Mouse (Mus musculus): Measurements from ENCODE around the gene Pitpnc1. TPM values are rescaled to one million over a fixed set of nuclear protein-coding genes. Genes with fewer than 3 reads are reported as not detected.

Pitpnc1 gene
- polyA plus RNA-seq, 1 experiment = 0.74 TPM

GRCm38 (mm10) chr11:107315475-107315874 is 155.0 kb downstream of the Pitpnc1 start:
- no peaks in the 10 kb centered on the region for H3K79me2 ChIP-seq (ENCODE audit: control insufficient read depth, insufficient read depth)

DNA sequence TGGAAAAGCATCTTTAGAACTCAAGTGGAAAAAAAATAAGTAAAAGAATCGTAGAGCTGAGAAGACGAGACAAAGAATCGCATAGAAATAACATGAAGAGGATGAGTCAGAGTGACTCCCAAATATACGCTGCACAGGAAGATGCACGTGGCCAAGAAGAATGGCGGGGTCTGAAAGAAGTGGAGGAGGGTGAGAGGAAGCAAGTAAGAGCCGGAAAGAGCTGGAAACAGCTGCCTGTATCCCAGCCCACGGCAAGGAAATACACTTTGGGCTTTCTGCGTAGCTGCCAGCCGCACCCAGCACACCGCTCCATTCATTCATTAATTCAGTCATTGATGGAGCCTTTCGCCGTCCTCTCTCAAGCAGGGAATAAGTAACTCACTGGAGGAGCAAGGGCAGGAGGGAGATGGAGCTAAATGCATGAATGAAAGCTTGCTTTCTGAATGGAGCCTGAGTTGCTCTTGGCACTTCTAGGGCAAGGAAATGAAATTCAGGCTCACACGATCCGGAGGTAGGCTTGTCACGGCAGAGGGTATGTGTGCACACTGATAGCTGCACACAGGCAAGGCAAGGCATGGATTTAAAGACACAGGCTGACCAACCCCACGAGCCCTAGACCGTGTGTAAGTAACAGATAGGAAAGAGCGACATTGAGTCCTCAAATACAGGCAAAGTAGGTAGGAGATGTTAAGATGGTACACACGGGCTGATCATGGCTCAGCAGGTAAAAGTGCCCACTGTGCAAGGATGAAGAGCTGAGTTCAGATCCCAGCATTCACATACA is 160.0 kb downstream of the Pitpnc1 start:
- no peak overlapping the region for H3ac ChIP-seq (ENCODE audit: control insufficient read depth, insufficient read length)
- no peak for TF ChIP-seq MYOD1 (IDR thresholded peaks at IDR 0.05; ENCODE audit: control insufficient read depth in 1 of 3, insufficient read length in 2 of 3, low read depth in 2 of 3)
- no peak for TF ChIP-seq E2F4 (IDR thresholded peaks at IDR 0.05; ENCODE audit: insufficient read depth)
- no peak for TF ChIP-seq MAX (IDR thresholded peaks at IDR 0.05; ENCODE audit: low read depth)
- TF ChIP-seq POLR2A (IDR thresholded peaks at IDR 0.05; ENCODE audit: insufficient read length, low read depth) = no peak
- TF ChIP-seq SRF (IDR thresholded peaks at IDR 0.05; ENCODE audit: control insufficient read depth, insufficient read length, low read depth) = no peak
- TF ChIP-seq POLR2AphosphoS2 (IDR thresholded peaks at IDR 0.05; ENCODE audit: insufficient read length, low read depth) = no peak
- no peaks in the 10 kb centered on the region for H3K36me3 ChIP-seq (ENCODE audit: control insufficient read depth, insufficient read depth)
- H3K27me3 ChIP-seq (ENCODE audit: control insufficient read depth, insufficient read depth, insufficient read length) = no peaks in the 10 kb centered on the region
- H3K4me3 ChIP-seq = no peak overlapping the region
- H3K4me2 ChIP-seq (ENCODE audit: low read depth) = no peak overlapping the region
- no peaks in the 10 kb centered on the region for H3K79me2 ChIP-seq (ENCODE audit: control insufficient read depth, insufficient read depth)

More at GRCm38 (mm10) chr11:107315475-107315874, 155.0 kb downstream of the Pitpnc1 start:
- no peaks in the 10 kb centered on the region for H3K36me3 ChIP-seq (ENCODE audit: control insufficient read depth, insufficient read depth)
- no peak for TF ChIP-seq MYOD1 (IDR thresholded peaks at IDR 0.05; ENCODE audit: control insufficient read depth in 1 of 3, insufficient read length in 2 of 3, low read depth in 2 of 3)
- no peak for TF ChIP-seq REST (IDR thresholded peaks at IDR 0.05; ENCODE audit: insufficient read depth, insufficient read length)
- TF ChIP-seq TCF3 (IDR thresholded peaks at IDR 0.05; ENCODE audit: insufficient read length, low read depth) = no peak
- TF ChIP-seq SRF (IDR thresholded peaks at IDR 0.05; ENCODE audit: control insufficient read depth, insufficient read length, low read depth) = no peak
- TF ChIP-seq USF1 (IDR thresholded peaks at IDR 0.05; ENCODE audit: low read depth) = no peak
- no peak for TF ChIP-seq CEBPB (IDR thresholded peaks at IDR 0.05; ENCODE audit: insufficient read depth, poor library complexity, severe bottlenecking)
- no peak for TF ChIP-seq E2F4 (IDR thresholded peaks at IDR 0.05; ENCODE audit: insufficient read depth)
- no peak for TF ChIP-seq POLR2AphosphoS2 (IDR thresholded peaks at IDR 0.05; ENCODE audit: insufficient read length, low read depth)
- TF ChIP-seq TCF12 (IDR thresholded peaks at IDR 0.05; ENCODE audit: insufficient read depth, poor library complexity, severe bottlenecking) = no peak
- no peak for TF ChIP-seq MAX (IDR thresholded peaks at IDR 0.05; ENCODE audit: low read depth)
- TF ChIP-seq POLR2A (IDR thresholded peaks at IDR 0.05; ENCODE audit: insufficient read length, low read depth) = no peak
- TF ChIP-seq MYOG (IDR thresholded peaks at IDR 0.05; ENCODE audit: control insufficient read depth in 1 of 3, insufficient read depth in 1 of 3, insufficient read length in 2 of 3, low read depth in 2 of 3) = no peak
- H3K4me3 ChIP-seq = no peak overlapping the region
- H3ac ChIP-seq (ENCODE audit: control insufficient read depth, insufficient read length) = no peak overlapping the region
- no peaks in the 10 kb centered on the region for H3K27me3 ChIP-seq (ENCODE audit: control insufficient read depth, insufficient read depth, insufficient read length)
- H3K4me2 ChIP-seq (ENCODE audit: low read depth) = no peak overlapping the region

GRCm38 (mm10) chr11:107306170-107306569 is 164.3 kb downstream of the Pitpnc1 start:
- Histone ChIP-seq H3K27me3 (ENCODE audit: control insufficient read depth, insufficient read depth, insufficient read length) (no peaks in the 10 kb centered on the region), H3K79me2 (ENCODE audit: control insufficient read depth, insufficient read depth) (no peaks in the 10 kb centered on the region), H3K4me2 (ENCODE audit: low read depth) (no peak overlapping the region), H3K4me3 (no peak overlapping the region), H3ac (ENCODE audit: control insufficient read depth, insufficient read length) (no peak overlapping the region), H3K36me3 (ENCODE audit: control insufficient read depth, insufficient read depth) (no peaks in the 10 kb centered on the region)
- TF ChIP-seq E2F4 (IDR thresholded peaks at IDR 0.05; ENCODE audit: insufficient read depth) = no peak
- no peak for TF ChIP-seq MAX (IDR thresholded peaks at IDR 0.05; ENCODE audit: low read depth)
- TF ChIP-seq CEBPB (IDR thresholded peaks at IDR 0.05; ENCODE audit: insufficient read depth, poor library complexity, severe bottlenecking) = no peak
- TF ChIP-seq SRF (IDR thresholded peaks at IDR 0.05; ENCODE audit: control insufficient read depth, insufficient read length, low read depth) = no peak
- TF ChIP-seq REST (IDR thresholded peaks at IDR 0.05; ENCODE audit: insufficient read depth, insufficient read length) = no peak
- no peak for TF ChIP-seq POLR2AphosphoS2 (IDR thresholded peaks at IDR 0.05; ENCODE audit: insufficient read length, low read depth)

GRCm38 (mm10) chr11:107302141-107302540 is 168.4 kb downstream of the Pitpnc1 start:
- Histone ChIP-seq H3K4me2 (ENCODE audit: low read depth) (no peak overlapping the region), H3ac (ENCODE audit: control insufficient read depth, insufficient read length) (no peak overlapping the region), H3K36me3 (ENCODE audit: control insufficient read depth, insufficient read depth) (no peaks in the 10 kb centered on the region), H3K27me3 (ENCODE audit: control insufficient read depth, insufficient read depth, insufficient read length) (no peaks in the 10 kb centered on the region), H3K4me3 (no peak overlapping the region), H3K79me2 (ENCODE audit: control insufficient read depth, insufficient read depth) (no peaks in the 10 kb centered on the region)
- no peak for TF ChIP-seq TCF12 (IDR thresholded peaks at IDR 0.05; ENCODE audit: insufficient read depth, poor library complexity, severe bottlenecking)
- TF ChIP-seq SRF (IDR thresholded peaks at IDR 0.05; ENCODE audit: control insufficient read depth, insufficient read length, low read depth) = no peak
- no peak for TF ChIP-seq POLR2AphosphoS2 (IDR thresholded peaks at IDR 0.05; ENCODE audit: insufficient read length, low read depth)
- TF ChIP-seq MYOD1 (IDR thresholded peaks at IDR 0.05; ENCODE audit: control insufficient read depth in 1 of 3, insufficient read length in 2 of 3, low read depth in 2 of 3) = no peak
- no peak for TF ChIP-seq E2F4 (IDR thresholded peaks at IDR 0.05; ENCODE audit: insufficient read depth)
- no peak for TF ChIP-seq CEBPB (IDR thresholded peaks at IDR 0.05; ENCODE audit: insufficient read depth, poor library complexity, severe bottlenecking)
- TF ChIP-seq MYOG (IDR thresholded peaks at IDR 0.05; ENCODE audit: control insufficient read depth in 1 of 3, insufficient read depth in 1 of 3, insufficient read length in 2 of 3, low read depth in 2 of 3) = no peak
- no peak for TF ChIP-seq POLR2A (IDR thresholded peaks at IDR 0.05; ENCODE audit: insufficient read length, low read depth)
- TF ChIP-seq TCF3 (IDR thresholded peaks at IDR 0.05; ENCODE audit: insufficient read length, low read depth) = no peak
- no peak for TF ChIP-seq MAX (IDR thresholded peaks at IDR 0.05; ENCODE audit: low read depth)

DNA sequence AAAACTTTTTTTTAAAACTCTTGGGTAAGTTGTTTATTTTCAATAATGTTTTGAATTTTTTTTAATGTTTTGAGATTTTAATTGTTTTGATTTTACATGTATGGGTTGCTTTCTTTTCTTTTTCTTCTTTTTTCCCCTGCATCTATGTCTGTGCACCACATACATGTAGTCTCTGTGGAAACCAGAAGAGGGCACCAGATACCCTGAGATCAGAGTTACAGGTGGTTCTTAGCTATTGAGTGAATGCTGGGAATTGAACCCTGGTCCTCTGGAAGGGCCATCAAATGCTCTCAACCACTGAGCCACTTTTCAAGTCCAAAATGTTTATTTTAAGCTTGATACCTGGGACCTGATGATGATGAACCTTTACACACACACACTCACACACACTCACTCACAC is 170.3 kb downstream of the Pitpnc1 start:
- H3ac ChIP-seq (ENCODE audit: control insufficient read depth, insufficient read length) = no peak overlapping the region
- H3K4me3 ChIP-seq = no peak overlapping the region
- H3K36me3 ChIP-seq (ENCODE audit: control insufficient read depth, insufficient read depth) = no peaks in the 10 kb centered on the region
- no peaks in the 10 kb centered on the region for H3K27me3 ChIP-seq (ENCODE audit: control insufficient read depth, insufficient read depth, insufficient read length)
- no peak overlapping the region for H3K4me2 ChIP-seq (ENCODE audit: low read depth)
- H3K79me2 ChIP-seq (ENCODE audit: control insufficient read depth, insufficient read depth) = no peaks in the 10 kb centered on the region
- TF ChIP-seq USF1 (IDR thresholded peaks at IDR 0.05; ENCODE audit: low read depth) = no peak
- TF ChIP-seq POLR2A (IDR thresholded peaks at IDR 0.05; ENCODE audit: insufficient read length, low read depth) = no peak
- TF ChIP-seq E2F4 (IDR thresholded peaks at IDR 0.05; ENCODE audit: insufficient read depth) = no peak
